Mouse (Mus musculus) embryonic facial prominence, embryonic 10.5 days (tissue): Measurements from ENCODE around the gene C1s1. TPM values are rescaled to one million over a fixed set of nuclear protein-coding genes. Genes with fewer than 3 reads are reported as not detected.
"Not testable (repeated sequence)": the region's sequence is repeated elsewhere in the genome, so short reads cannot be mapped to it uniquely, and the experiment has no call there.

ENCODE experiments used
- DNase-seq: peaks from one replicate; pipeline ENCODE4 v3.0.0-alpha.2; 2017; ENCODE audit warnings: low spot score
- H3K27ac ChIP-seq: fragments of 300-500 bp; sonication (generic); replicated peaks from 2 replicates; pipeline ENCODE4 v1.5.1; 2016; ENCODE audit warnings: mild to moderate bottlenecking
- H3K27me3 ChIP-seq: fragments of 300-500 bp; sonication (generic); replicated peaks from 2 replicates; pipeline ENCODE4 v1.6.1; 2016; ENCODE audit warnings: low read depth, mild to moderate bottlenecking; ENCODE audit not compliant: poor library complexity, severe bottlenecking
- H3K36me3 ChIP-seq: fragments of 300-500 bp; sonication (generic); replicated peaks from 2 replicates; pipeline ENCODE4 v1.6.1; 2016; ENCODE audit warnings: mild to moderate bottlenecking, moderate library complexity
- H3K4me1 ChIP-seq: fragments of 300-500 bp; sonication (generic); 2 replicates; pipeline ENCODE4 v1.6.1; 2016
- H3K4me3 ChIP-seq: fragments of 300-500 bp; sonication (generic); 2 replicates; pipeline ENCODE4 v1.5.1; 2016; ENCODE audit warnings: mild to moderate bottlenecking, moderate library complexity
- H3K9me3 ChIP-seq: fragments of 300-500 bp; sonication (generic); 2 replicates; pipeline ENCODE4 v1.6.1; 2016; ENCODE audit warnings: mild to moderate bottlenecking
- WGBS: fragments of 180-500 bp; shearing (Covaris S2); methylation state at CpG from one replicate; pipeline ENCODE4 v1.1.7; 2016; 5-methylcytosine and 5-hydroxymethylcytosine counted together
- polyA plus RNA-seq: library from polyadenylated mRNA; unstranded; fragments of >200 nt; fragmentation: Nextera tagmentation; extraction: Ambion mirVana; gene quantifications from 2 replicates; pipeline ENCODE4 v1.2.1, GENCODE M21; 2016

The C1s1 gene
- polyA plus RNA-seq, 1 experiment from 2014 or later, result 0.70 TPM

DNA sequence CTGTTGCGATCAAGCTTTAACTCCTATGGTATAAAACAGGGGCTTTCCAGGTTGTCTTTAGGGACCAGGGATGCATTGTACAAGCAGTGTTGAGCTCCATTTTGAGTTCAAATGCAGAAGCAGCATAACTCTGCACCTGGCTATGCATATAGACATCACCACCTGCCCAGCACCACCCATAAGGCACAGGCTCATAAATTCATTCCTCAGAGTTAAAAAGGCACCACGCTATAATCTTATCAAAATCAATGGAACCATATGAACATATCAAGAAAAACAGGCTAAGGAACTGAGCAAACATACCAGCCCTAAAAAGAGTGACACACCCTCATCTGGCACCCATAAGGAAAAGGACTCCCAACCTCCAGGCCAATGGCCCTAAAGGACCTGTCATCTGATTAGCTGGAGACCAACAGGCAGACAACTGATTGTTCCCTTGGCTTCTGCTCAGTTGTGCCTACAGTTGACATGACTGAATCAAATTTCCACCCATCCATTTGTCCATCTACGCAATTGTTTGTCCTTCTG is 6.9 kb upstream of the C1s1 start:
- H3K9me3 ChIP-seq, result peaks cover 20% of the 10 kb centered on the region
- no peak for DNase-seq
- H3K4me1 ChIP-seq, result no peaks in the 10 kb centered on the region
- no peaks in the 10 kb centered on the region for H3K36me3 ChIP-seq
- H3K27me3 ChIP-seq, result no peaks in the 10 kb centered on the region
- no peak overlapping the region for H3K4me3 ChIP-seq
- H3K27ac ChIP-seq, result no peak overlapping the region
- WGBS, result 85% methylated on average over 3 of the region's 3 CpGs

DNA sequence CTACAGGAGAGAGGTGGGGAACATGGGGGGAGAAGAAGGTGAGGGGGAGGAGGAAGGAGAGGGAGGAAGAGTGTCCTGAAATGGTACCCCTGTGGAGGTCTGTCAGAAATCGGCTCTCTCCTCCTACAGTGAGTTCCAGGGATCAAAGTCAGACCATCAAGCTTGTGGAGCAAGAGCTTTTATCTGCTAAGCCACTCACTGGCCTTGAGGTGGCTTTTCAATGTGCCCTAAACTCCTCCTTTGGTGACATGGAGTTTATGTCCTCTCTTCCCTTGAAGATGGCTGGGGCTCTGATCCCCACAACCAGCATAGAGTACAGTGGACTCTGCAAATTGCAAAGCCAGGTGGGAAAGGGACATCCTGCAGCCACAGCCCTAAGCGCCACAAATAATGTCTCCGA is 5.8 kb upstream of the C1s1 start:
- not testable (repeated sequence) for H3K4me3 ChIP-seq, DNase-seq, H3K36me3 ChIP-seq, H3K4me1 ChIP-seq, H3K27ac ChIP-seq, H3K27me3 ChIP-seq
- 80% methylated on average over 3 of the region's 3 CpGs for WGBS
- H3K9me3 ChIP-seq, result peaks cover 19% of the 10 kb centered on the region

DNA sequence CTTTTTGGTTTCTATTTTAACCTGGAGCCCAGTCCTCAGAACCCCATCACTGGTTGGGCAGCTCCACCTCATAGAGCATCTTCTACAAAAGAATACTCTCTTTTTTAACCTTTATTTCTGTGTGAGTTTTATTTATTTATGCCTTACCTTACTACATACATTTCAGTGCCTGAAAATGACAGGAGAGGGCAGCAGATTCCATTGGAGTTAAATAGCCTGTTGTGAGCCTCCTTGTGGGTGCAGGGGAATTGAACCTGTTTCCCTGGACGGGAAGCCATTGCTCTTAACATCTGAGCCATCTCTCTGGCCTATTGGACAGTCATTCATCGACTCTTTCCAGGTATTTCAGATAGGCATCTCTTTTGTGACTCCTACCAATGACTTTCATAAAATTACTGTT is 3.3 kb upstream of the C1s1 start:
- H3K4me3 ChIP-seq, result no peak overlapping the region
- DNase-seq, result no peak
- H3K36me3 ChIP-seq, result no peaks in the 10 kb centered on the region
- WGBS, result 84% methylated on average over 2 of the region's 2 CpGs
- H3K4me1 ChIP-seq, result no peaks in the 10 kb centered on the region
- H3K27me3 ChIP-seq, result no peaks in the 10 kb centered on the region
- H3K9me3 ChIP-seq, result peaks cover 8% of the 10 kb centered on the region
- no peak overlapping the region for H3K27ac ChIP-seq

DNA sequence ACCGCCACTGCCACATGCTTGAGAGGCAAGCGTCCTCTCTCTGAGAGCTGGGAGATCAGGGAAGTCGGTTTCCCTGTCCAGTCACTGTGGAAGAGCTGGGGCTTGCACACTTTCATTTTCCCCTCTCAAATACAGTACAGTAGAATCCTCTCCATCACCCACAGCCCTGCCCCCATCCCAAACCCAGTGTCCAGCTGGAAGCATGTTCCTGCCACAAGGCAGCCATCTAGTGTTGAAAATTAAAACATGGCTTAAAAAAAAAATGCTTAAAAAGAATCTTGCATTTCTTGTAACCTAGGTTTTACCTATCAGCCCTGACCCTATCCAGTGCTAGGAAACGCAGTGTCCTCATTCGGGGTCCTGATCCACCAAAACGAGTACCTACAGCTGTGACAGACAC is 2.3 kb upstream of the C1s1 start:
- 0 out of 2 replicates have a peak, but pooled peaks cover 2% of the 10 kb centered on the region for H3K9me3 ChIP-seq

DNA sequence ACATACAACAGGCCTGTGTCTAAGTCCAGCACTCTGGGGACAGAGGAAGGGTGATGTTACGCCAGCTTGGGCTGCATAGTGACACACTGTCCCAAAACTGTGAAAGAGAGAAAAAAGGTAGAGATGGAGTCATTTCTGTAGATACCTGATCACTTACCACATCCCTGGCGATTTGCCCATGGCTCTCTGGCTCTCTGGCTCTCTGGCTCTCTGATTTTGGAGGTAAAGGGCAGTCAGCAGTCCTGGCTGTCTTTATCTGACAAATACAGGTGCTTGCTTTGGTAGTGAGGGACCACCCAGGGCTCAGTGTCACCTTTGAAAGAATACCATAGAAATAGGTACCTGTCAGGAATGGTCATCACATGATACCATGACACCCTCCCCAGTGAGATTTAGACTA is 983 bp downstream of the C1s1 start:
- DNase-seq, H3K36me3 ChIP-seq, H3K27ac ChIP-seq, H3K27me3 ChIP-seq, H3K4me1 ChIP-seq, H3K4me3 ChIP-seq, H3K9me3 ChIP-seq: not testable (repeated sequence)
- WGBS, result 80% methylated on average over 2 of the region's 2 CpGs

More for the DNA sequence above, 2.3 kb upstream of the C1s1 start:
- no peaks in the 10 kb centered on the region for H3K27me3 ChIP-seq
- no peak overlapping the region for H3K27ac ChIP-seq
- no peak overlapping the region for H3K4me3 ChIP-seq
- DNase-seq, result no peak
- no peaks in the 10 kb centered on the region for H3K36me3 ChIP-seq
- 91% methylated on average over 6 of the region's 6 CpGs for WGBS
- H3K4me1 ChIP-seq, result no peaks in the 10 kb centered on the region

DNA sequence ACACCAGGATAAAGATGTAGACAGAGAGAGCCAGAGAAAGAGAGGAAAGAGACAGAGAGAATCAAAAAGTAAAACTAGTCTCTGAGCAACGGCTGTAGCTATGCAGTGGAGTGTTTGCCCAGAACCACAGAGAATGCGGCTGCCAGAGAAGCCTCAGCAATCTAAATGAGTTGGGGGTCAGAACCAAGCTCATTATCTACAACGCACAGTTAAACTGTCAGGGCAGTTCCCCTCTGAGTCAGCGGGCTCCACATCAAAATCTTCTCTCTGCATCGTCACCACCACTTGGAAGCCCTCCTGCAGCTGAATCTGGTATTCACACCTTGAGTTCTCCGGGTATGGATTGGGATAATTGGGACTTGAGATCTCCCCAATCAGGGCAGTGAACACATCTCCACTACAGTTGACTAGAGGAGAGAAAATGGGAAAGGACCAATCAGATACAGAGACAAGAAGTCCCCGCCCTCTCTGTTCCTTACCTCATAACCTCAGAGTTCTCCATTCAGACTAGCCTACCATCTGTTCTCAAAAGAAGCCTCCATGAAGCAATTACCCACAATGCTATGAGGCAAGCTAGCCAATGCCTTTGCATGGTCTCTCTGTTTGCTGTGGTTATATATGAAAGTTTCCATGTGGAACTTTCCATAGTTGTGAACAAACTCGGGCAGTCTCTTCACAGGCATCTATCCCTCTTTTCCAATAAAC is 5.9 kb downstream of the C1s1 start:
- H3K4me3 ChIP-seq, H3K36me3 ChIP-seq, DNase-seq, H3K9me3 ChIP-seq, H3K4me1 ChIP-seq, H3K27me3 ChIP-seq, H3K27ac ChIP-seq: not testable (repeated sequence)
- 84% methylated on average over 8 of the region's 8 CpGs for whole genome bisulfite sequencing

DNA sequence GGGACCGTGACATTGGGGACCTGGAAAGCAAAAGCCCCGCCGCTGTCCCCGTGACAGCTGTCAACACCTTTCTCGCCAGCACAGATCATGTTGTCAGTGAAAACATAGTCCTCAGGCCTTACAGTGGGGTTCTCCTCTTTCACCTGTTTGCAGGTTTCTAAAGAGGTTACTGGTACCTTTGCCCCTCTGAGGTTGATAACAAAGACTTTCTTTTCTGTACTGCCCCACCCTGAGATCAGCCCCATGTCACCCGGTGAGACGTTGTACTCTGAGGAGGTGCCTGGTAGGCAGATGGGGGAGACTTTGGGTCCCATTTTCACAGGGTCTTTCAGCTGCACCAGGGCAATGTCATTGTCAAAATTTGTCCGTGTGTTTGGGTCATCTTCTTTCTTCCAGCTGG is 11.1 kb downstream of the C1s1 start:
- no peaks in the 10 kb centered on the region for H3K4me1 ChIP-seq

DNA sequence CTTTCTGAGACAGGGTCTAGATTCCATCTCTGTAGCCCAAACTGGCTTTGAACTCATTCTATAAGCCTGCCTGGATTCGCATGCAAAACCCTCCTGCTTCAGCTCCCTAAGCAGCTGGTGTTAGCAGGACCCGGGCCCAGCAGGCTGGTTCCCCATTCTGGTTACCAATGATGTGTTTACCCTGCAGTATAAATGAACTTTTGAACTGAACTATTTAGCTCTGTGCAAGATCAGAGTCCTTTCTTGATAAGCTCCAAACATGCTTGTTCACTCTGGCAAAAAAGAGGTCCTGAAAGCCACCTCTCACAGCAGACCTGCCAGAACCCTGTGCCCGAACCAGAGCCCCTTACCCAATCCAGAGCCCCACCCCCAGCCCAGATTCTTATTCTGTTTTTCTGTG is 14.3 kb downstream of the C1s1 start:
- DNase-seq, result no peak
- WGBS, result 75% methylated on average over 3 of the region's 3 CpGs

More for the DNA sequence above, 11.1 kb downstream of the C1s1 start:
- WGBS, result 84% methylated on average over 8 of the region's 8 CpGs
- Histone ChIP-seq H3K9me3 (no peaks in the 10 kb centered on the region), H3K36me3 (no peaks in the 10 kb centered on the region), H3K27me3 (no peaks in the 10 kb centered on the region), H3K4me3 (no peak overlapping the region), H3K27ac (no peak overlapping the region)
- no peak for DNase-seq

DNA sequence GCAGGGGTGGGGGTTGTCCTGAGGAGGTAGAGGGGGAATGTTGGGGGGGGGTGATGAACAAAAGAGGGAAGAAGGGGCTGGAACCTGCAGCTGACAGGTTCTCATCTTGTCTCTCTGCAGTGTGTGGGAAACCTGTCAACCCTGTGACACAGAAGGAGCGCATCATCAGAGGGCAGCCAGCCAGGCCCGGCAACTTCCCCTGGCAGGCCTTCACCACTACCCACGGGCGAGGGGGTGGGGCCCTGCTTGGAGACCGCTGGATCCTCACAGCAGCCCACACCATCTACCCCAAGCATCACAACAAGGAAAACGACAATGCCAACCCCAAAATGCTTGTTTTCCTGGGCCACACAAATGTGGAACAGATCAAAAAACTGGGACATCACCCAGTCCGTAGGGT is 20.1 kb downstream of the C1s1 start:
- DNase-seq, H3K4me3 ChIP-seq, H3K27me3 ChIP-seq, H3K9me3 ChIP-seq, H3K27ac ChIP-seq, H3K36me3 ChIP-seq, H3K4me1 ChIP-seq: not testable (repeated sequence)
- 82% methylated on average over 7 of the region's 7 CpGs for WGBS

More for the DNA sequence above, 14.3 kb downstream of the C1s1 start:
- Histone ChIP-seq H3K27me3 (no peaks in the 10 kb centered on the region), H3K36me3 (no peaks in the 10 kb centered on the region), H3K27ac (no peak overlapping the region), H3K4me3 (no peak overlapping the region), H3K4me1 (no peaks in the 10 kb centered on the region), H3K9me3 (no peaks in the 10 kb centered on the region)

DNA sequence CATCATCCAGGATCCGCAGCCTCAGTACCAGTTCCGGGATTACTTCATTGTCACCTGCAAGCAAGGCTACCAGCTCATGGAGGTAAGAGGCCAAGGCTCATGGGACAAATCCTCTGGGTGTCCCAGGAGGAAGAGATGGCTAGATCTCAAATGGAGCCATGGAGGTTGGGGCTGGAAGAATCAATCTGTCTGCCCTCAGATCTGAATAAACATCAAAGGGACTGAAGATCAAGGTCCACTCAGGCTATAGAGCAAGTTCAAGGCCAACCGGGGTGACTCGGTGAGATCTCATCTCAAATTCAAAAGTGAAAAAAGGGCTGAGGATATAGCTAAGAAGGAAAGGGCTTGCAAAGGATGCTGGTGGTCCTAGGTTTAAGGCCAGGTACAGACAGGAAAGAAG is 24.4 kb downstream of the C1s1 start:
- WGBS, result 89% methylated on average over 4 of the region's 4 CpGs
- not testable (repeated sequence) for H3K27ac ChIP-seq, DNase-seq, H3K4me1 ChIP-seq, H3K27me3 ChIP-seq, H3K4me3 ChIP-seq, H3K9me3 ChIP-seq, H3K36me3 ChIP-seq

DNA sequence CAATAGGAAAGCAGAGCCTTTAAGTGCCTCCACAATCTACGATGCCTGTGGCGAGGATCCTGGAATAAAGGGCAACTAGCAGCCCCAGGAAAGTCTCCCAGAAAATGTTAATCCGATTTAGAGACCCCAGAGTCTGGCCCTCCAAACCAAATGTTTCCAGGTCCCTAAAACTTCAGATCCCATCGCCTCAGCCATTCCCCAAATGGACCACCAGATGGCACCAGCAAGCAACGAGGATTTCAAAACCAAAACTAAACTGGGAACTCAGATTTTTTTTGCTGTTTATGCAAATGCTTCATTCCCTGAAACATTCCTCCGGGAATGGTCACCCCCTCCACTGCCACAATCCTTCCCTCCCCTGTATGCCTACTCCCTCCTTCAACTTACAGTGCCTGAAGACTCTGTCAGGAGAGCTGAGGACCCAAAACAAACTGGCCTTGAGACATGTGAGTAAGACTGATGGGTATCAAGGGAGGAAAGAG is 29.8 kb downstream of the C1s1 start, which contains the start of gene C1ra:
Gene C1ra (plus strand): TSS at position 51 of the 482 bp plus-strand sequence.
- DNase-seq, result peak; percentile 44
- Histone ChIP-seq H3K4me3 (peak within 1 kb of the TSS; percentile 26; the same call in 1 of the 2 replicates), H3K9me3 (no peaks in the 10 kb centered on the region), H3K27ac (no peak within 1 kb of the TSS), H3K4me1 (peaks cover 4% of the 10 kb centered on the region; the same call in 1 of the 2 replicates), H3K36me3 (no peaks in the 10 kb centered on the region), H3K27me3 (no peaks in the 10 kb centered on the region)
- 9% methylated on average over 6 of the region's 6 CpGs for WGBS

DNA sequence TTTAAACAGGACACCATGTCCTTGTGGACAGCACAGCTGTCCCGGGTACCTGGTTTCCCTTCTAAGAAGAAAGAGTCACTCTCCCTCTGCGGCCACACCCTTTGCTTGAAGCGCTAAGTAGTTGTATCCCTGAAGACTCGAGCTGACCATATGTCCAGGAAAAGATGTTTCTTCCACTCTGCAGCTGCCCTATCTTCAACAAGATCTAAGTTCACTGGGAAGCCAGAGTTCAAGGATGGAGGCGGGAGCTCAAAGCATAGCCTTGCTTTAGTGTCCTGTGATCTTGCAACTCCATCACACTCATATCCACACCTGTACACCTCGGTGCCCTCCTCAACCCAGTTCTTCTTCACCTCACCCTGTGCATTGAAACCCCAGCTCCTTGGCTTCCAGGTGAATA is 30.2 kb downstream of the C1s1 start:
- Histone ChIP-seq H3K9me3 (no peaks in the 10 kb centered on the region), H3K27ac (no peak overlapping the region), H3K4me3 (no peak overlapping the region), H3K27me3 (no peaks in the 10 kb centered on the region), H3K36me3 (no peaks in the 10 kb centered on the region), H3K4me1 (peaks cover 4% of the 10 kb centered on the region; the same call in 1 of the 2 replicates)
- WGBS, result 65% methylated on average over 6 of the region's 6 CpGs
- no peak for DNase-seq

DNA sequence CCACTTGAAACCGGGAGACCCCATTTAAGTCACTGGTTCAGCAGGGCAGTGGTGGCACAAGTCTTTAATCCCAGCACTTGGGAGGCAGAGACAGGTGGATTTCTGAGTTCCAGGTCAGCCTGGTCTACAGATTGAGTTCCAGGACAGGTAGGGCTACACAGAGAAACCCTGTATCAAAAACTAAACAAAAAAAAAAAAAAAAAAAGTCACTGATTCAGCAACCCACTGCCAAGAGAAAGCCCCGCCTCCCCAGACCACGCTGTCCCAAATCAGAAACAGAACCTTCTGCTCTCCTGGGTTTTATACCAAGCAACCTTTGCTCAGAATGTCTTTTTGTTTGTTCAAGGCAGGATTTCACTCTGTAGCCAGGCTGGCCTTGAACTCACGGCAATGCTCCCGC is 33.0 kb downstream of the C1s1 start:
- not testable (repeated sequence) for DNase-seq, H3K27ac ChIP-seq, H3K27me3 ChIP-seq, H3K4me3 ChIP-seq, H3K36me3 ChIP-seq, H3K4me1 ChIP-seq, H3K9me3 ChIP-seq
- 82% methylated on average over 5 of the region's 5 CpGs for WGBS
